9 mouse cellular contexts compared by ENCODE assay signal in genomic region chr5:114658255-114658654, GRCm38 (mm10). TPM values are rescaled to one million over a fixed set of nuclear protein-coding genes. Genes with fewer than 3 reads are reported as not detected.
DNase-seq lines count a peak whose midpoint lies in the region; ATAC-seq and TF ChIP-seq lines count a peak whose summit lies in the region.
"Had no signal": no experiment of that assay in that cellular context is flagged by ENCODE, and none has a peak within 500 bp of the region (broad histone marks: within the 10 kb centered on the region; RNA-seq: fewer than 3 reads in every experiment).

Gene Trpv4 (minus strand): TSS chr5:114658421.

- TF ChIP-seq CTCF in left cerebral cortex, adult 2 months (IDR thresholded peaks at IDR 0.05), result no peak

- H3K9me3 ChIP-seq in embryonic facial prominence, embryonic 11.5 days (replicated peaks; ENCODE audit: control insufficient read depth, low read length), result no peaks in the 10 kb centered on the region
- H3K9me3 ChIP-seq in hindbrain, embryonic 11.5 days (ENCODE audit: control insufficient read depth, low read length), result no peaks in the 10 kb centered on the region
- no peaks in the 10 kb centered on the region for H3K9me3 ChIP-seq in liver, embryonic 13.5 days (replicated peaks)

- intact Hi-C loops in left cerebral cortex, adult 2 months (cut with DNase I), result no loop called here
- intact Hi-C loops in left cerebral cortex, postnatal 4 days (cut with DNase I), result no loop called here

- ATAC-seq in embryonic facial prominence, embryonic 11.5 days (replicated peaks; ENCODE audit: insufficient number of reproducible peaks, low FRiP score, low TSS enrichment, low read depth), result no peak
- ATAC-seq in hindbrain, embryonic 11.5 days (ENCODE audit: low FRiP score), result no peak
- no peak for ATAC-seq in liver, embryonic 13.5 days (ENCODE audit: low read depth)

- no peaks in the 10 kb centered on the region for H3K36me3 ChIP-seq in embryonic facial prominence, embryonic 11.5 days (replicated peaks; ENCODE audit: control insufficient read depth, insufficient read depth, low read depth, low read length)
- no peaks in the 10 kb centered on the region for H3K36me3 ChIP-seq in hindbrain, embryonic 11.5 days (ENCODE audit: control insufficient read depth, insufficient read depth, low read length)
- no peaks in the 10 kb centered on the region for H3K36me3 ChIP-seq in liver, embryonic 13.5 days

- 1% methylated on average over 24 of the region's 47 CpGs for WGBS in embryonic facial prominence, embryonic 11.5 days
- WGBS in hindbrain, embryonic 11.5 days, result 1% methylated on average over 19 of the region's 47 CpGs
- 2% methylated on average over 44 of the region's 47 CpGs for WGBS in liver, embryonic 13.5 days (ENCODE audit: insufficient replicate concordance)

- DNase-seq in left cerebral cortex, adult 2 months (ENCODE audit: extremely low spot score in 1 of 2, low spot score in 2 of 2), result no peak
- DNase-seq in left cerebral cortex, postnatal 4 days, result no peak
- no peak for DNase-seq in embryonic facial prominence, embryonic 11.5 days (ENCODE audit: low spot score)
- no peak for DNase-seq in hindbrain, embryonic 11.5 days (ENCODE audit: low spot score)
- no peak for DNase-seq in liver, embryonic 13.5 days
- no peak for DNase-seq in layer of hippocampus, adult 9-11 months
- no peak for DNase-seq in thymus, postnatal 0 days (ENCODE audit: low spot score)
- no peak for DNase-seq in spleen, postnatal 36 days (ENCODE audit: low spot score in 2 of 2)

- H3K4me2 ChIP-seq in embryonic facial prominence, embryonic 11.5 days (ENCODE audit: low read depth, low read length), result peak within 1 kb of the TSS; percentile 92
- H3K4me2 ChIP-seq in hindbrain, embryonic 11.5 days (replicated peaks; ENCODE audit: low read depth, low read length), result peak within 1 kb of the TSS; percentile 62
- peak within 1 kb of the TSS; percentile 64 for H3K4me2 ChIP-seq in liver, embryonic 13.5 days

- H3K27ac ChIP-seq in left cerebral cortex, adult 2 months, result no peak within 1 kb of the TSS
- no peak within 1 kb of the TSS for H3K27ac ChIP-seq in embryonic facial prominence, embryonic 11.5 days (replicated peaks; ENCODE audit: low read depth, low read length)
- H3K27ac ChIP-seq in hindbrain, embryonic 11.5 days (ENCODE audit: low read depth, low read length), result no peak within 1 kb of the TSS
- H3K27ac ChIP-seq in liver, embryonic 13.5 days, result no peak within 1 kb of the TSS

- H3K27me3 ChIP-seq in embryonic facial prominence, embryonic 11.5 days (ENCODE audit: control insufficient read depth, insufficient read depth, low read length), result peaks cover 30% of the 10 kb centered on the region
- H3K27me3 ChIP-seq in hindbrain, embryonic 11.5 days (ENCODE audit: control insufficient read depth, insufficient read depth, low read length), result peaks cover 37% of the 10 kb centered on the region
- H3K27me3 ChIP-seq in liver, embryonic 13.5 days, result peaks cover 66% of the 10 kb centered on the region

- H3K9ac ChIP-seq in embryonic facial prominence, embryonic 11.5 days (replicated peaks; ENCODE audit: low read length), result peak within 1 kb of the TSS; percentile 48
- 0 out of 2 replicates have a peak within 1 kb of the TSS, but pooled peaks have one; percentile 24 for H3K9ac ChIP-seq in hindbrain, embryonic 11.5 days (ENCODE audit: low read depth, low read length)
- H3K9ac ChIP-seq in liver, embryonic 13.5 days, result no peak within 1 kb of the TSS

- H3K4me3 ChIP-seq in left cerebral cortex, adult 2 months, result peak within 1 kb of the TSS; percentile 39
- H3K4me3 ChIP-seq in embryonic facial prominence, embryonic 11.5 days (ENCODE audit: low read depth, low read length), result peak within 1 kb of the TSS; percentile 45
- H3K4me3 ChIP-seq in hindbrain, embryonic 11.5 days (ENCODE audit: low read depth, low read length), result peak within 1 kb of the TSS; percentile 34
- peak within 1 kb of the TSS; percentile 44 for H3K4me3 ChIP-seq in liver, embryonic 13.5 days (replicated peaks)
- H3K4me3 ChIP-seq: myocyte had no signal

- peaks cover 3% of the 10 kb centered on the region; the same call in 1 of the 2 replicates for H3K4me1 ChIP-seq in embryonic facial prominence, embryonic 11.5 days (ENCODE audit: control insufficient read depth, insufficient read depth, low read length)
- peaks cover 4% of the 10 kb centered on the region; the same call in 1 of the 2 replicates for H3K4me1 ChIP-seq in hindbrain, embryonic 11.5 days (replicated peaks; ENCODE audit: control insufficient read depth, insufficient read depth, low read length)
- peaks cover 8% of the 10 kb centered on the region; the same call in 1 of the 2 replicates for H3K4me1 ChIP-seq in liver, embryonic 13.5 days (replicated peaks)

RNA-seq across cellular contexts. Expression of gene Trpv4, which starts in this region (rescaled TPM):
- total RNA-seq in left cerebral cortex, adult 2 months (2021), result 1 to 10 TPM; 1.8 to 2.2 TPM
- 1 to 10 TPM in 1 of 2 experiments, under 1 TPM in 1; 0.64 to 1.1 TPM for total RNA-seq in left cerebral cortex, postnatal 4 days (2021)
- 0.85 and 1.1 TPM in 2 replicates for polyA plus RNA-seq in embryonic facial prominence, embryonic 11.5 days (2014; fragmentation: Nextera tagmentation; extraction: Ambion mirVana)
- 0.38 and 0.85 TPM in 2 replicates for polyA plus RNA-seq in hindbrain, embryonic 11.5 days (2014; fragmentation: Nextera tagmentation; extraction: Ambion mirVana)
- polyA plus RNA-seq in liver, embryonic 13.5 days (2015; fragmentation: Nextera tagmentation; extraction: Ambion mirVana), result 0.17 and 0.23 TPM in 2 replicates
- polyA plus RNA-seq in thymus, postnatal 0 days (2015; fragmentation: Nextera tagmentation; extraction: Ambion mirVana), result 1.1 TPM in 2 replicates
